Mouse (Mus musculus): ENCODE results near the gene Mgll. TPM values are rescaled to one million over a fixed set of nuclear protein-coding genes. Genes with fewer than 3 reads are reported as not detected.
A peak's percentile ranks its signal among the peaks of the same experiment; 100 is the strongest.

Gene Mgll
- total RNA-seq, 4 experiments from 2014 or later = 25.6 to 43.3 (median 29.4) TPM

DNA sequence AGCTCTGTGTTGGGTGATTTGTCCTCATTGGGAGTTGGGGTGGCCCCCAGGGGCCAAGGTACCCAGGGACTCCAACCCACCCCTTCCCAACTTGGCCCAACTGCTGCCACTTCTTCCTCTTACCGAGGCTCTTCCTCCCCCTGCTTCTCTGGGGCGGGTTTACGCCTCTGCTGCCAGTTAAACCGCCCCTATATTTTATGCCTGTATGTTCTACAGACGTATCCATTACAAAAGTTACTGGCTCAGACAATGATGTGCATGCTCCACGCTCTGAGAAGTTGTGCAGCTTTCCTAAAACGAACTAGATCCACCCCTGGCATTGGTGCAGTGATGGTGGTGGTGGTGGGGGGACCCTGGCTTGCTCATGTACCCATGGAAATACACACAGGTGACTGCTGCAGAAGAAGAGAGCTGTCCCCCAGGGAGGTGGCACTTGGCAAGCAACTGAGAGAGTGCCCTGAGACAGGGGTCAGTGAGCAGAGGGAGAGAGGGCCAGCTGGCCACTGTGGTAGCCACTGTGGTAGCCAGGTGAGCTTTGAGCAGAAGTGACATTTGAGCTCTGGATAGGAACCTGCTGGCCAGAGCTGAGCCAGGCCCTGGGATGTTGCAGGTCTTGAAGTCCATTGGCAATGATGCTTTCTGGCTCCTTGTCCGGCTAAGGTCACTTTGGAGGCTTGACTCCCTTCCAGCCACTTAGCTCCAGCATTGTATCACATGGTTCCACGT is 18.2 kb downstream of the Mgll start:
- peak in 1 of 2 experiments; percentile 64 for DNase-seq (ENCODE audit: low spot score in 2 of 2)

DNA sequence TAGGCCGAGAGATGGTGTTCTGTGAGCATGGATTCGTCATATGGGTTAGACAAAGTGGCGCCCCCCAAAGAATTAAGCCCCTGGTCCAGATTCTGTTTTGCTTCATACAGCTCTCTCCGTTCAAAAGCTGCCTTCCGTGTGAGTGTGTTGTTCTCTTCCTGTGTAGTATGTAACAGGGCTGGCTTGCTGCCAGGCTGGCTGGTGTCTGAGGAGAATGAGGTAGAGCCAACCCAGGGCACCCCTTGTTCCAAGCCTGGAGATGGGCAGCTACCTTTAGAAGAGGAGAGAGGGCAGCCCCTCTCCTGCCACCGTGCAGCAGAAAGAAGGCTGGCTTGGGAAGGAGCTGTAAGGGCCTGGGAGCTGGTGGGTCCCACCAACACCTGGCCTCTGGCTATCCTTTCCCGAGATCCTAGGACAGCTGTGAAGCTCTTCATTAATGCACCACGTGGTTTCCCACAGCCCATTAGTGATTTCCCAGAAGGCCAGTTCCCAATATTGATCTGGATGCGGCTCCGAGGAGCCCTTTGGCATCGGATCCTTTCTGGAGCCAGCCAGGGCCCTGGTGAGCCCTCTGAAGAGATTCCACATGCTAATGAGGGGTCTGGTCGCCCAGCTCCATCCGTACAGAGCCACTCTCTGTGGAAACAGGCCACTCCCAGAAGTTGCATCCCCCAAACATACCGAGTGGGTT is 19.5 kb downstream of the Mgll start:
- DNase-seq (ENCODE audit: low spot score in 2 of 2) = no peak

- no peak for DNase-seq (ENCODE audit: low spot score in 2 of 2)
Observed at GRCm38 (mm10) chr6:88745027-88745426, 20.8 kb downstream of the Mgll start.

DNA sequence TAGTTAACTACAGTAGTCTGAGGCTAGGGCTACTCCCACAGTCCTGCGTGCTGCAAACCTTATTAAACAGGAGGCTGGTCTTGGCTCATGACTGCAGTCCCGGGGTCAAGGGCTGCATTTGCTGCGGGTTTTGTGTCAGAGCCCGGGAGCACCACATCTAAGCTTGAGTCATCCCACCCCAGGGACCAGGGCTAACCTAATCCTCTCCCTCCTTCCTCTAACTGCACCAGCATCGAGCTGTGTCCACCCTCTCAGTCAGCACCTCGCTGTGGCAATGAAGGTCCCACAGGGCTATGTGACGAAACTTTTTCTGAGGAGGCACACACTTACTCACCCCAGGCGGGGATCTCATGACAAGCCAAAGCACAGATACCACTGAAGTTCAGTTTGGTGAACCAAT is 22.1 kb downstream of the Mgll start:
- DNase-seq (ENCODE audit: low spot score in 2 of 2) = no peak

DNA sequence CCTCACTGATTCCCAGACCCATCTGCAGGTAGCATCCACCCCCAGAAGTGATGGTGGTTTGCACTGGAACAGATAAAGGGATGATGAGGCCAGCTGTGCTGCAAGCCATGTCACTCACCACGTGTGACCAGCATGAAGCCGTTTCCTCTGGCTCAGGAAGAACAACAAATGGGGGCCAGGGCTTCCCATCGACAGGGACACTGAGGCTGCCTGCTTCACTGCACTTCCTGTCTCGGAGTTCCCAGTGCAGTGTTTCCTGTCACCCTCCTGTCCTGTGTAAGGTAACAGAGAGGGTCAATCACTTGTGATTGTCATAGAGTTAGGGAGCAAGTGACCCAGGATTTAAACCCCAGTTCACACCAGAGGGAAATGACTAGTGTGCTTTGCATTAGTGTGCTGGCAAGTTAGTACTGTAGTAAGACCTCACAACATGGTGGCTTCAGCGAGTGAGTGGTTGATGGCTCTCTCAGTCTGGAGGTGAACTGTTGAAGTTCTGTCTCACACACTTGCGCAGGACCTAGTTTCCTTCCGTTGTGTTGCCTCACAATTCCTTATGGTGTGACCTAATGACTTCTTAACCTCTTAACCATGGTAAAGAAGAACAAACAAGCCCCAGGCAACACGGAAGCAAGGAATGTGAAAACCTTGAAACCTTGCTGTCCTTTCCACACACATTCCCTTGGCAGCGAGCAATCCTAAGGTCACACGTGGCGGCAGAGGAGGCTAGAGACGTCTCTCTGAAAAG is 23.3 kb downstream of the Mgll start:
- DNase-seq (ENCODE audit: low spot score in 2 of 2) = no peak

- no peak for DNase-seq (ENCODE audit: low spot score in 2 of 2)
Observed at GRCm38 (mm10) chr6:88750884-88751283, 26.7 kb downstream of the Mgll start.

- no peak for DNase-seq (ENCODE audit: low spot score in 2 of 2)
Observed at GRCm38 (mm10) chr6:88752711-88753219, 28.6 kb downstream of the Mgll start.

GRCm38 (mm10) chr6:88753578-88753977 is 29.4 kb downstream of the Mgll start:
- DNase-seq (ENCODE audit: low spot score in 2 of 2) = no peak

GRCm38 (mm10) chr6:88756992-88757391 is 32.8 kb downstream of the Mgll start:
- DNase-seq (ENCODE audit: low spot score in 2 of 2) = no peak

DNA sequence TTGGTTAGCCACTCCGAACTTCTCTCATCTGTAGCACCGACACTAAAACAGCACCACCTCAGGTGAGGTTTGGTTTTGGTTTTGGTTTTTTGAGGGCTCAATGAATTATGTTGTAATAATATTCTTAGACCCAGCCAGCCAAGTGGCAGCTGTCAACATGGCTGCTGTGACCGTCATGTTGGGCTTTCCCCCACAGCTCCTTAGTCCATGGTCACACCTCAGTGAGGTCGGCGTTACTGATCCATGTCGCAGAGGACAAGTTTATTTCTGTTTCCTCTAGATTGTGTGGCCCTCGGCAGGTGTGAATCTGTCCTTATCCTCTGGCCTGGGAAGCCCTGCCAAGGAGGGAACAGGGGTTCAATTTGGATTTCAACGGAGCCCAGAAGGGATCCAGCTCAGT is 33.9 kb downstream of the Mgll start:
- DNase-seq (ENCODE audit: low spot score in 2 of 2) = no peak

- no peak for DNase-seq (ENCODE audit: low spot score in 2 of 2)
Observed at GRCm38 (mm10) chr6:88758568-88759522, 34.6 kb downstream of the Mgll start.

DNA sequence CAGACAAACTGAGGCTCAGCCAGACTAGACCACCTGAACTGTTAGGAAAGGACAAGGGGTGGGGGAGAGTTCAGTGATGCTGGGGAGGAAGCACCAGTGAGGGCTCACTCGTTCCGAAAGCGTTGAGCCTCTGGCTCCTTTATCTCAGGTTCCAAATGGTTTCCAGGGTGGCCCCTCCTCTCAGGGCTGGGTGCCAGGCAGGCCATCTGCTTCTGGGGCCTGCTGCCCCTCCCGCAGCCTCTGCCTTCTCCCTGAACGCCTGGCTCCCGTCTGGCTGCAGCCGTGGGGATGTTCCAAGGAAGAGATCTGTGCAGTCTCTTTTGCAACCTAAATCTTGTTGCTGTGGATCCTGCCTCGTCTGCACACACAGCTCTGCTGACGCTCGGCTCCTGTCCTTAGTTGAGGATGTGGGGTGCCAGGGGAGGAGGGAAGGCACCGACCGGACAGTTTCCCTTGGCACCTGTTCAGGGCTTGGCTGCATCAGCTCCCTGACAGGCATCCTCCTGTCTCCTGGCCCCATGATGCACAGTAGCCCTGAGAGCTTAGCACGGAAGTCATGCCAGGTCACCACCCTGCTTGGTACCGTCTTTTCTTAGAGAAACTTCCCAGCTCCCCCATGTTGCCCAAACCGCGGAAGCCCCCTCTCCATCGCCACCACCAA is 35.7 kb downstream of the Mgll start:
- peak; percentile 82 to 89 for DNase-seq (ENCODE audit: low spot score in 2 of 2)

GRCm38 (mm10) chr6:88760935-88761635 is 36.9 kb downstream of the Mgll start:
- no peak for DNase-seq (ENCODE audit: low spot score in 2 of 2)

DNA sequence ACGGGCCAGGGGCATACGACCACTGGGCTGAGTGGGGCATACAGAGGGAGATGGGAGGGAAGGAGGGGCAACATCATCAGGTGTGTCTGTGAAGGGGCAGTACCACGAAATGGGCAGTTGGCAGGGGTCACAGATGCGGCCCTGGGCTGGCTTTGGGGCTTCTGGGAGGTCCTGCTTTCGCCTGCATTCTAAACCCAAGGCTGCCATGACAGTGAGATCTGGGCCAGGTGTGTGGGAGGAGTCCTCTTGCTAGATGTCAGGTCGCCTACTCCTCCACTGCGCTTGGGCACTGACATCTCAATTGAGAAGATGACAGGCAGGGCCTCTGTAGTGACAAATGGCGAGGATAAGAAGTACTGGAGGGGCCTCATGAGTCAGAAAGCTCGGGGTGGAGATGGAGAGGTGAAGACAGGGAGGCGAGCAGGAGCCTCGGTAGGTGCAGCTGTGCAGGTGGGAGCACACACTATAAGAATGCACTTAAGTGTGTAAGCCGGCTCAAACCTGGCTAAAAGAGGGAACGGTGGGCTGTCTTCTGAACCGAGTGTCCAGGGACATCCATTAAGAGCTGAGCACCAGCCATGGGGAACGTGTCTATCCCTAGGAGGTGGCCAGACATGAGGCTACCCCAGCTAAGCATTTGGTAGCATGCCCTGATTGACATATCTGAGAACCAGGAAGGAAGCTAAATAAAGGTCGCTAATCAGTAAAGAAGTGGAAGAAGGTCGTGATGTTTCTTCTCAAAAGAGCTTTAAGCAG is 37.6 kb downstream of the Mgll start:
- no peak for DNase-seq (ENCODE audit: low spot score in 2 of 2)

DNA sequence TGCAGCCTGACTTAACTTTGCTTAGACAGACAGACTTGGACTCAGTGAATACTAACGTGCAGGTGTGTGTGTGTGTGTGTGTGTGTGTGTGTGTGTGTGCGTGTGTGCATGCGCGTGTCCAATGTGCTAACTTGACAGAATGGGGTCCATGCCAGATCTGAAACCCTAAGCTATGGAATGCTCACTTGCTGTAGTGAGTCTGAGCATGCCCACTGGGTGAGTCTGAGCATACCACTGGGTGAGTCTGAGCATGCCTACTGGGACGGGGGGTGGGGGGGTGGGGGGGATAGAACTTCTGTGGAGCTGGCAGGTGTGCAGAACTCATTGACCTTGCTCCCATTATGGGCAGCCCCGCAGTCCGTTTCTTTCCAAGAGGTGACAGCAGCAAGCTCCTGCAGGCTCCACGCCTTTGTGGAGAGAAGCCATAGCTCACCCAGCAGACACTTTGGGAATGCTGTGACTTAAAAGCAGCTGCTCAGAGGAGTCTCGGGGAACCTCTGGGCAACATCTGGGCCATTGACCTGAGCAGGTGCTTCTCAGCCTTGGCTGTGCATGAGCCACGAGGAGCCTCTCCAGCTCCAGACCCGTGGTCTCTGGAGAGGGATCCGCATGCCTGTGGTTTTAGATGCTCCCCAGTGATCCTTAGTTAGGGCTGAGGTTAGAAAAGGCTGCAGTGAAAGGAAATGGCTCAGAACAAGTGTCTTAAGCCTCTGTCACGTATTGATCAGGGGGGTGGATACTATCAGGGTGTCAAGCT is 38.4 kb downstream of the Mgll start:
- DNase-seq (ENCODE audit: low spot score in 2 of 2) = no peak

GRCm38 (mm10) chr6:88763518-88764077 is 39.4 kb downstream of the Mgll start:
- no peak for DNase-seq (ENCODE audit: low spot score in 2 of 2)

DNA sequence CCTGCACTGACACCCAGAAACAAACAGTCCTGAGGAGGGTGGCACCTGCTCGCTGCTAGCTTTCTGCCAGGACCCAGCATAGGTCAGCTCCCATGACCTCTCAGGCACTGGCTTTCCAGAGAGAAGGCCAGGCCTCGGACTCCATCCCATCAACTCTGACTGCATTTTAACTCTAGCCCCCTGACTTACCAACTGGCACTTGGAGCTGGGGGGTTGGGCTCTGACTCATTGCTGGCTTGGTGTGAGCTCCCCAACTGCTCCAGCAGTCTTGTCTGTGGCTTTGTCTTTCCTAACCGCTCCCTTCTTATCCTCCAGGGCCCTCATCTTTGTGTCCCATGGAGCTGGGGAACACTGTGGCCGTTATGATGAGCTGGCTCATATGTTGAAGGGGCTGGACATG is 40.1 kb downstream of the Mgll start:
- no peak for DNase-seq (ENCODE audit: low spot score in 2 of 2)

DNA sequence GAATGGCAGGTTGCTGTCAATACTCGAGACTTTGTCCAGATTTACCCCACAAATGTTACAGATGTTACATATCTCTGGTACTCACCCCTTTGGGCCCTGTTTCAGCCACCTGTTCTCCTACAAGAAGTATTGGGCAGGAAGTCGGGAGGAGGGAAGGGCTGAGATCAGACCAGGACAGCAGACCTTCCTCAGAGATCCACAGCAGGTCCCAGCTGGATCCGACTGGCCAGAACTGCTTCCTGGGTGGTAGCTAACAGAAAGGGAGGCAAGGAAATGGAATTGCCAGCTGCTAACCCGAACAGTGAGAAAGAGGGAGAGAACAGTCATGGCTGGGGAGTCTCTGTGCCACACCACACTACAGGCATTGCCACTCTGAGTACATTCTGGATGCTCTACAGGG is 43.5 kb downstream of the Mgll start:
- no peak for DNase-seq (ENCODE audit: low spot score in 2 of 2)

Measured in gastrocnemius, adult 8-10 months (tissue).